Mouse (Mus musculus): ENCODE results near the gene Ube3b. TPM values are rescaled to one million over a fixed set of nuclear protein-coding genes. Genes with fewer than 3 reads are reported as not detected.

Gene Ube3b
- total and polyA plus RNA-seq, 3 experiments = 11.7 to 29.8 (median 22.1) TPM

- Histone ChIP-seq H3K4me2 (ENCODE audit: insufficient read depth, low read depth, poor library complexity, severe bottlenecking) (peak within 1 kb of the TSS; percentile 62), H3K9ac (ENCODE audit: insufficient read depth, low read depth) (peak within 1 kb of the TSS; percentile 72), H3K27ac (ENCODE audit: insufficient read depth, low read depth) (no peak within 1 kb of the TSS; the same call in 1 of the 2 replicates), H3K4me1 (ENCODE audit: control insufficient read depth in 1 of 2, insufficient read depth in 2 of 2) (peaks cover 5 to 29% of the 10 kb centered on the region in 2 experiments), H3K36me3 (replicated peaks in 1 of 2; ENCODE audit: control insufficient read depth in 1 of 2, insufficient read depth in 1 of 2, low read length in 1 of 2) (peaks cover 0 to 42% of the 10 kb centered on the region in 2 experiments), H3K27me3 (replicated peaks) (no peaks in the 10 kb centered on the region), H3K9me3 (replicated peaks; ENCODE audit: low read length) (no peaks in the 10 kb centered on the region), H3K79me2 (replicated peaks; ENCODE audit: control insufficient read depth, extremely low read depth, insufficient read depth, poor library complexity, severe bottlenecking) (no peaks in the 10 kb centered on the region), H3K4me3 (replicated peaks in 1 of 3; ENCODE audit: low read depth in 2 of 3, low read length in 2 of 3, poor library complexity in 1 of 3) (peak within 1 kb of the TSS; percentile 78 to 86 (median 83))
- peak; percentile 98 for DNase-seq (ENCODE audit: extremely low read depth)
- in situ Hi-C loops (cut with MboI; ENCODE audit: low pct_ligation_motif_present, low pct_unique_long_range_greater_than_20kb, low sequenced_read_pairs) (no loop called here), dilution Hi-C loops (cut with MboI; ENCODE audit: extremely low pct_ligation_motif_present, extremely low pct_unique_long_range_greater_than_20kb, low sequenced_read_pairs) (no loop called here)
- TF ChIP-seq JUND (conservative IDR thresholded peaks at IDR 0.05; ENCODE audit: low read depth, low read length) = 0 out of 2 replicates have a peak, but pooled peaks have one; percentile 15
- no peak for TF ChIP-seq ZMIZ1 (IDR thresholded peaks at IDR 0.05; ENCODE audit: low read depth, low read length)
- TF ChIP-seq PAX5 (IDR thresholded peaks at IDR 0.05; ENCODE audit: low read length) = no peak
- no peak for TF ChIP-seq ZNF384 (IDR thresholded peaks at IDR 0.05; ENCODE audit: low read depth, low read length)
- no peak for TF ChIP-seq JUN (IDR thresholded peaks at IDR 0.05; ENCODE audit: insufficient read depth, low read depth, low read length)
- no peak for TF ChIP-seq UBTF (IDR thresholded peaks at IDR 0.05; ENCODE audit: low read depth, low read length)
- no peak for TF ChIP-seq MAFK (IDR thresholded peaks at IDR 0.05; ENCODE audit: insufficient replicate concordance, low read length)
- no peak for TF ChIP-seq RCOR1 (conservative IDR thresholded peaks at IDR 0.05; ENCODE audit: low read depth, low read length)
- peak; percentile 31; the same call in 1 of the 2 replicates for TF ChIP-seq MEF2A (IDR thresholded peaks at IDR 0.05; ENCODE audit: borderline replicate concordance, low read depth, low read length)
- TF ChIP-seq CTCF (conservative IDR thresholded peaks at IDR 0.05 in 1 of 2, IDR thresholded peaks at IDR 0.05 in 1 of 2; ENCODE audit: low read depth in 2 of 2, low read length in 2 of 2) = no peak
- TF ChIP-seq MAZ (IDR thresholded peaks at IDR 0.05; ENCODE audit: low read depth, low read length) = no peak
- TF ChIP-seq MXI1 (IDR thresholded peaks at IDR 0.05; ENCODE audit: low read depth, low read length) = 0 out of 2 replicates have a peak, but pooled peaks have one; percentile 27
- 0 out of 2 replicates have a peak, but pooled peaks have one; percentile 12 for TF ChIP-seq ETS1 (conservative IDR thresholded peaks at IDR 0.05; ENCODE audit: low read depth, low read length)
- no peak; the same call in 1 of the 2 replicates for TF ChIP-seq SIN3A (IDR thresholded peaks at IDR 0.05; ENCODE audit: low read length)
- TF ChIP-seq NRF1 (IDR thresholded peaks at IDR 0.05; ENCODE audit: low read depth, low read length) = peak; percentile 75
- no peak for TF ChIP-seq POLR2AphosphoS2 (IDR thresholded peaks at IDR 0.05; ENCODE audit: low read depth, low read length)
- peak; percentile 99 for TF ChIP-seq GABPA (IDR thresholded peaks at IDR 0.05; ENCODE audit: insufficient replicate concordance, low read depth, low read length)
- TF ChIP-seq POLR2A (IDR thresholded peaks at IDR 0.05; ENCODE audit: low read depth, low read length) = peak; percentile 79
- no peak for TF ChIP-seq USF1 (IDR thresholded peaks at IDR 0.05; ENCODE audit: low read depth, low read length)
- TF ChIP-seq CHD2 (IDR thresholded peaks at IDR 0.05; ENCODE audit: low read length) = peak; percentile 92
- TF ChIP-seq ELF1 (IDR thresholded peaks at IDR 0.05; ENCODE audit: low read depth, low read length) = no peak; the same call in none of the 2 replicates
- TF ChIP-seq TCF12 (IDR thresholded peaks at IDR 0.05; ENCODE audit: low read depth, low read length) = peak; percentile 72; the same call in 1 of the 2 replicates
- no peak for TF ChIP-seq EP300 (IDR thresholded peaks at IDR 0.05; ENCODE audit: low read length)
- TF ChIP-seq NELFE (IDR thresholded peaks at IDR 0.05; ENCODE audit: low read depth, low read length) = peak; percentile 79
- TF ChIP-seq USF2 (conservative IDR thresholded peaks at IDR 0.05; ENCODE audit: low read depth, low read length) = no peak
- TF ChIP-seq KAT2A (IDR thresholded peaks at IDR 0.05; ENCODE audit: insufficient replicate concordance, low read length) = peak; percentile 60; the same call in 1 of the 2 replicates
- peak; percentile 8; the same call in 1 of the 2 replicates for TF ChIP-seq MAX (IDR thresholded peaks at IDR 0.05; ENCODE audit: low read length)
- TF ChIP-seq ZKSCAN1 (IDR thresholded peaks at IDR 0.05; ENCODE audit: borderline replicate concordance, low read depth, low read length) = no peak
- no peak for TF ChIP-seq MYC (IDR thresholded peaks at IDR 0.05; ENCODE audit: low read depth, low read length)
- peak; percentile 80 for TF ChIP-seq HCFC1 (IDR thresholded peaks at IDR 0.05; ENCODE audit: low read depth, low read length)
- TF ChIP-seq SMC3 (IDR thresholded peaks at IDR 0.05; ENCODE audit: low read depth, low read length) = no peak
- TF ChIP-seq TBP (conservative IDR thresholded peaks at IDR 0.05; ENCODE audit: low read depth, low read length) = peak; percentile 86; the same call in 1 of the 2 replicates
Observed at GRCm38 (mm10) chr5:114443566-114444367, 63.4 kb downstream of the Ube3b start, which contains the start of the genes Mmab and Mvk. Gene Mmab (minus strand): TSS chr5:114444060. Gene Mvk (plus strand): TSS chr5:114444269.

Data from CH12.LX (cell line).